Mouse (Mus musculus): ENCODE results near the gene Fgf18. TPM values are rescaled to one million over a fixed set of nuclear protein-coding genes. Genes with fewer than 3 reads are reported as not detected.

The Fgf18 gene
- total RNA-seq, 2 experiments from 2014 or later, result 7.3 to 9.3 TPM

DNA sequence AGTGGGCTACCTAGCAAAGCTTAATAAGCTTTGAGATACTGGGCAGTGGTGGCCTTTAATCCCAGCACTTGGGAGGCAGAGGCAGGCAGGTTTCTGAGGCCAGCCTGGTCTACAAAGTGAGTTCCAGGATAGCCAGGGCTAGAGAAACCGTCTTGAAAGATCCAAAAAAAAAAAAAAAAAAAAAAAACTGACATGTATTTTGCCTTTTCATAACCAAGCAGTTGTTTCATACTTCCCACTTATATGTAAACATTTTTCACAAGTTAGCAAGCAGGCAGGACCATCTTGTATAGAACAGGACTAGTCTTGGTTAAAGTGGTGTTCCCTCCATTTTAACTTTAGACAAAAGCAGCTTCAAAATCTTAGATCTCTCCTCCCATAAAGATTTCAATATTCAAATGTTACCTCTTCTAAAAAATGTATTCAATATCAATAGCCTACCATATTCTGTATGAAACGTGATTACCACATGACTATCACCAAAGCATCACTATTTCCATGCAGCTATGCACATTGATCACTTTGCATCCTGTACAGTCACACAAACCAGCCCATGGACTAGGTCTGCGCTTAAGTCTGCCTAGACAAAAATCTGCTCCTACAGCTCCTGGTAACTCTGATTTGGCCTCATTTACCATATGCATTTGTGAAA is 4.1 kb upstream of the Fgf18 start:
- DNase-seq, result no peak

DNA sequence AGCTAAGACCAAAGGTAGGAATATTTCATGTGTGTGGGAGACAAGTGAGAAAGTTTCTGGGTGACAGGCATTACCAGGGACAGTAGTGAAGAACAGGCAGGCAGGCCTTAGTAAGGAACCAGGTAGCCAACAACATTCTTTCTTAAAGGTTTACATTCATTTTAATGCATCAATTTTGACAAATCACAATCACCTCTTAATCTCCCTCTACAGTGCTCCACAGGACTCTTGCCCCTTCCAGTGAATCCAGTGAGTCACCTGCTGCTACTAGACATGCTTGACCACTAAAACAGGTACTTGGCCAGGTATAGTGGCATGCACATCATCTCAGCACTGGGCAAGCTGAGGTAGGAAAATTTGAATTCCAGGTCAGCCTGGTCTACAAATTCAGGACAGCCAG is 3.2 kb upstream of the Fgf18 start:
- DNase-seq, result no peak

DNA sequence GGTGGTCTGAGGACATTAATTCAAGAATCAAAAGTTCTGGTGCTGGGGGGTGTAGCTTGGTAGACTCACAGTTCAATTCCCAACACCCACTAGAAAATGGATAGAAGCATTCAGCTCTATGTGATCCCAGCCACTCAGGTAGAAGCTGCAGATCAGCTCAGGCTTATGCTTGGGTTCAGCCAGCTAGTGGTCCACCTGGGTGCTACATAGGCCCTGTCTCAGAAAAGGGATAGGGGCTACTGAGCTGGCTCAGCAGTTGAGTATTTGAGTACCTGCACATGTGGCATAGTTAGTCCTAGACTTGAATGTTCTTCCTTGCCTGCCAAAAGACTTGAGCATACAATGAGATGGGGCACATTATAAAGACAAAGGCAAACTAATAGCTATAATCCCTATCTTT is 2.3 kb upstream of the Fgf18 start:
- DNase-seq, result no peak

DNA sequence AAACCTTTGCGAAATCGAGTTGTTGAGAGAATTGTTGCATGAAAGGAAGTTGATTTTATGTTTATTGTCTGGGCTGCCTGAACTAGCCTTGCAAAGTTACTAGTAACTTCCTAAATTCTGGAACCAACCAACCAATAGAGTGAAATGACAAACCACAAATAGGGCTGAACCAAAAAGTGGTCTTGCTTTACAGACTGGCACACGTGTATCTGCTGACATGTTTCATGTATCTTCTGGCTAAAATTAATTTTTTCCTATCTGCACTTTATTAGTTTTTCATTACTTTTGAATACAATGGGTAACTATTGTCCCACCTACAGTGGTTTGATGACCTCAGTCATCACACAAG is 1.9 kb upstream of the Fgf18 start:
- no peak for DNase-seq

DNA sequence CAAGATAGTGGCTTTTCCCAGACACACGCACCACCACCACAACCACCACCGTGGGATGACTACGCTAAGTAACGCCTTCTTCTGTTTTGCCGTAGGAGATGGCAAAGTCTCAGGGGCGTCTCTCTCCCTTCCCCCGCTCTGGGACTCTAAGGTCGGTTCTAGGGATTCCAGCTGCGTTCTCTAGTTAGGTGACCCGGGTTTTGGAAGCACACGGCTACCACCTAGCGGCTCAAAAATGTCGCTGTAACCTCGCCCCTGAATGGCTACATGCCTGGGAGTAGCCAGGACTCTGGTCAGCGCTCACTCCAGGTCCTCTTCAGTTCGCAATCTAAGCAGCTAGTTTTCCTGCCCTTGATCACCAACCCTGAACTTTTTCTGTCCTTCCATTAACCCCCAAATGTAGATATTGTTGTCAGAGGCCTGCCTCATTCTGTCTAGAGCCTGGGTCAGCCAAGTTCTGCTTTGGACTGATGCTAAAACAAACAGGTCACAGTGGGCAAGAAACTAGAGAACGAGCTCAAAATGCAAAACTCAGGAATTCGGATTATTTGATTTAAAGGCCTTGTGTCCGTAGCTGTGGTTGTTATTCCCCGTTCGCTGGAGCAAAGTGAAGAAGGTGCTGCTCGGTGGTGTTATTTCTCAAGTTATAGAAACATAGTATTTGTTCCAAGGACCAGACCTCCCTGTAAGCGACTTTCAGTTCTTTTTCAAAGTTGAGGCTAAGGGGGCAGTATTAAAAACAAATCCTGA is 1.3 kb upstream of the Fgf18 start:
- DNase-seq, result peak; percentile 70

DNA sequence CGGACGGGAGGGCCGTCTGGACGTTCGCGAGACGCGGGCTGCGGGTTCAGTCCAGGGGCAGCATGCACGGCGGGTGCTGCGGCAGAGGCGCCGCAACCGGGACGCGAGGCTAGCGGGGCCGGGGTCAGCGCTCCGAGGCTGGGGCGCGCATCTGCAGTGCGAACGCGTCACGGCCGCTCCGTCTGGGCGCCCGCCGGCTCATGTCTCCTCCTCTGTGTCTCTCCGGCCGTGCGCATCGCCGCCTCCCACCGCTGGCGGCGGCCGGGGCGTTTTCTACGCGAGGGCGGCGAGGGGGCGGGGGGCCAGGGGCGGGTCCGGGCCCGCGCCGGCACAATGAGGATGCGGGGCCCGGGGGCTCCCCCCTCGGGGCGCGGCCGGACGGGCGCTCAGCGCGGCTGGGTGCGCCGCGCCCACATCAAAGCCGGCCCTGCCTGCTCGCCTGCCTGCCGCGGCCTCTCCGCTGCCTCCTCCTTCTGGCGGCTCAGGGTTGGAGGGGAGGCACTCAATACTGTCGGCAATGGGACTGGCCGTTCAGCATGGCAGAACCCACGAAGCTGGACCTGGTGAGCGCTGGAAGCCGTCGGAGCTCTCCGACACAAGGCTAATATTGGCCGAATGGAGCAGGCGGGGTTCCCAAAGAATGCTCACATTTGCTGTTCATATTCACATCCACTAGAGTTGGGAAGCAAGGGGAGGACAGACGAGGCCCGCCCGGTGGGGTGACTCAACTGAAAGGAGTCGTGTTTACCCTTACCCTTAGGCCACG is 555 bp upstream of the Fgf18 start:
- DNase-seq, result peak; percentile 67

DNA sequence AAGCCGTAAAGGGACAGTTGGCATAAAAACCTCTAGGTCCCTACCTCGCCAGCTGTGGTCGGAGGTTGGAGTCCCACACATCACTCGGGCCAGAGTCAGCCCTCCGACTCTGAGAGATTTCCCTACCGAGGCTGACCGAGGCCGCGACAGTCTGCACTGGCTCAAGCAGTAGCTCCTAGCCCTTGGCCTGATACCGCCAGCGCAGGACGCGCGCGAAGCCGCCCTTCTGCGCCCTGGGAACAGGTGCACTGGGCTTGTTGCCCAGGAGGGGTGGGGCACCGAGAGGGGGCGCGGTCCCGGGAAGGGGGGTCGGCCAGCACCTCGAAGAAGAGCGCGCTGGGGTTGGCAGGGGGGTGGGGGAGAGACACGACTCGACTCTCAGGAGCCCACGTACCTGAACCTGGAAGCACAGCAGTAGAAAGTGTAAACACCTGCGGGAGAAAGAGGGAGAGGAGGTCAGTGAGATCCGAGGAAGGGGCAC is 509 bp downstream of the Fgf18 start:
- peak; percentile 49 for DNase-seq

DNA sequence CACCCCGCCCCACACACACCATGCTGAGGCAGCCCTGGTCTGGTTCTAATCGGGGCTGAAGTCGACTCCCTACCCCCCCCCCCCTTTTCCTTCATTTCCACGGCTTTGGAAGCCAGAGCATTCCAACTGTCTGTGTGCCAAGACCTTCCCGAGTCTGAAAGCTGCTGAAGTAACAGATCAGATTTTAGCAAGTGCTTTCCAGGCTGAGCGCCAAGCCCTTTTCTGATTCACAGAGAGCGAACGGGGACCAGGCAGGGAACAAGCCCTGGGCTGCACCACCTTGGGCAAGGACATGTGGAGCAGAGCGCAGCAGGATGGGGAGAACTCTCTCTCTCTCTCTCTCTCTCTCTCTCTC is 1.1 kb downstream of the Fgf18 start:
- DNase-seq, result peak; percentile 85

DNA sequence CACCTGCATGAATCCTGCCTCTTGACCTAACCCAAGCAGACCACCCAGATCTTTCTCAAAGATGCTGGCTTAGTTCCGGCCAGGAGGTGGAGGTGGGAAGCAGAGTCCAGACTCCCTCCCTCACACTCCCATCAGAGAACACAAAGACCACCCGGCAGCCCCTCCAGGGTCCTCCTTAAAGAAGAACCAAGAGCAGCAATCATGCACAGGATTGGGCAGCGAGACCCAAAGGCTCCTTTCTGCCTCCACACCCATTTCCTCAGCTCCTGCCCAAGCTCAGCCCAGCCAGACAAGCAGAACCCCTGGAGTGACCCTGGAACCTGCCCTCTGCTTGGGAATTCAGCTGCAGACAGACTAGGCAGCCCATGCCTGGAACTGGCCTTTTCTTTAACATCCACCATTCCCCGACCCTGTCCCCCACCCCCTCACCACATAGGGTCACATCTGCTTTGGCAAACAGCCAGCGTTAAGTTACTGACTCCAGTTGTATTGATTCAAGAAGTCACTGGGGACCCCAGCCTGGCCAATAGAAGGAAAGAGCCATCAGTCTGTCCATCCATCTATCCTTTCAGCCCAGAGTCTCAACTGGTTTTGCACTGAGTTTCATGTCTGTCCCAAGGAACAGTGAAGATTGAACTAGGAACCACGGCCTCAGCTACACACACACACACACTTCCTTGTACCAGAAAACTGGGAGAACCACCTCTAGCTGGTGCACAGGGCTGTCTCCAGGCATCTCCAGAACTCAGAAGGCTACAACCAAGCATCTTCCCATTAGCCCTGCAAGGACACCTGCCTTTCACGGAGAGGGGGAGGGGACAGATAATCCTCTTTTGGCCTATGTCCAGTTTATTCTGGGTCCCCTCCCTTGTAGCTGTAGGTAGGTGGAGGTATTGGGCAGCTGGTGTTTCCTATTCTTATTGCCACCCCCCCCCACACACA is 1.7 kb downstream of the Fgf18 start:
- no peak for DNase-seq

DNA sequence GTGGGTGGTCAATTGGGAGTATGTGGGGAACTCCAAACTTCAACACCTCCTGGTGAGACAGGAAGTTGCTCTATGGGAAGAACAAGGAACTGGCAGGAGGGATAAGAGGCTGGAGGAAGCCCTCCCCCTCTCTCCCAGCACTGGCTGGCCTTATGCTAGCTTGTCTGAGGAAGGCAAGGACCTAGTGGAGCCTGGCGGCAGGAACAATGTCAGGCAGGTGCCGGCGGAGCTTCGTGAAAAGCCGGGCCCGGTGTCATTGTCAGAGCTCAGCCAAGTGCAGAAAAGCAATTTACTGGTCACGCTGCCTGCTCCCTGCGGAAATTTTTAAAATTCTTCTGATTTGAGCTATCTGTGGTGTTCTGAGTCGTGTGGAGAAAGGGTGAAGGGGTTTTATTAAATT is 3.3 kb downstream of the Fgf18 start:
- no peak for DNase-seq

DNA sequence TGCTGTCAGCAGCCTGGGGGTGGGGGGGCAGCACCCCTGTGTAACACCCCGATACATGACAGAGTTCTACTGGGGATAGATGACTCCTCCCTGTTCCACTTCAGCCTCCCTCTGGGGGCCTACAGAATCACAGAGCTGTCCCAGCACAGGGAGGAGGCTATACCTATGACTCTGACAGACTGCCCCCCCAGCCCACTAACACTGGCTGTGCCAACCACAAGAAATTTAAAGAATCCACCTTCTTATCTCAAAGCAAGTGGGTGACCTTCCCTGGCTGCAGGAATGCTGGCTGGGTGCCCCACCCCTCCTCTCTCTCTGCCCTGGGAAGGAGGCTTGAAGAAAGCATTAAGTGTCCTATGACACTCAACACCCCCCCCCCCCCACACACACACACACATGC is 4.4 kb downstream of the Fgf18 start:
- no peak for DNase-seq

DNA sequence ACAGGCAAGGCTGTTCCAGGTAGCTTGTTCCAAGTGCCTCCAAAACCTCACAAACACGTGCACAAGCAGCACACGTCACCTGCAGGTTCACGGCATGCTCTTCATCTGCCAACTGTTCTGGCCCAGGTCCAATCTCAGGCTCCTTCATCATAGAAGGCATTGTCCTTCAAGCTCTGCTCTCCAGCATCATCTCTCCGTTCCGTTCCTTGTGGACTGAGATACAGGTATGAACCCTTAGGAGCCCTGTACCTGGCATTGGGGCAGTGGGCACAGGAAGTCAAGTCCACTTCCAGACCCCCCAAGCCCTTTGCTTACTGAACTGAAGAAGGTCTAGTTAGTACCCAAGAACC is 7.1 kb downstream of the Fgf18 start:
- no peak for DNase-seq

DNA sequence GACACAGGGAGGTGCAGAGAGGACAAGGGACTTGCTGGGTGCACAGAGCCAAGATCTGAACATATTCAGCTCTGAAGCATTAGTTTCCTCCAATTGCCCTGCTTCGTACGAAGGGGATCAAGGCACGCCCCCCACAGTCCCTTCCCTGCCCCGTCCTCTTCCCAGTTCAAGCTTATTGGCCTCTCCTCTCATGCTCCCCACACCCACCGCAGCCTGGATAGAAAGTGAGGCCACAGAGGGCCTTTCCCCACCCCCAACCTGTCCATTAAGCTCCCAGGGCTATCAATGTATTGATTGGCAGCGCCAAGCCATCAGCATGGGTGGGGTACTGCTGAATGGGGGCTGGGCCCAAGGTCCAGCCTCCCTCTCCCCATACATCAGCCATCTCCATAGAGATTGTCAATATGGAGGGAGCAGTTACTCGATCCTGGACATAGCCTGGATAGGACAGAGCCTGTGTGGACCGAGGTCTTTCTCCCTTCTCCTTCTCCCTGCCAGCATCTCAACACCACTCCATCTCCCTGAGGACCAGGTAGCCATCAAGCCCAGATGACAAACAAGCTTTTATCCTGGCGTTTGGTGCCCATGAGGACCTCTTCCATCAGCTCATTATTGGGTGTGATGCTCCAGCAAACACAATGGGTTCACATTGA is 7.6 kb downstream of the Fgf18 start:
- no peak for DNase-seq

DNA sequence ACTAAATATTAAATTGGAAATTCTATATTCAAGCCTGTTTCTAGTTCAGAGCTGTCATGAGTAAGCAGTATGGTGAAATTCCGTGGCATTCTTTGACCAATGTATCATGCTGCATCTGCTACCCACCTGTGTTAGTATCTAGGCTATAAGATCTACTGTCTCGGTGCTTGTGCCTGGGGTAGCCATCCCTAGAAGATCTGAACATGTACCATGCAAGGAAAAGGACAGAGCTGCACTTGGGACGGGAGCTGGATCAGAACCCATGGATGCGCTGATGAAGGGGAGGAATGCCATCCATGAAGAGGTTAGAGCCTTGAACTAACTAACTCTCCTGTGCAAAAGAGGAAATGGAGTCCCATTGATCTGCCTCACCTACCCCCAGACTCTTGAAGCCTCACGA is 8.5 kb downstream of the Fgf18 start:
- no peak for DNase-seq

DNA sequence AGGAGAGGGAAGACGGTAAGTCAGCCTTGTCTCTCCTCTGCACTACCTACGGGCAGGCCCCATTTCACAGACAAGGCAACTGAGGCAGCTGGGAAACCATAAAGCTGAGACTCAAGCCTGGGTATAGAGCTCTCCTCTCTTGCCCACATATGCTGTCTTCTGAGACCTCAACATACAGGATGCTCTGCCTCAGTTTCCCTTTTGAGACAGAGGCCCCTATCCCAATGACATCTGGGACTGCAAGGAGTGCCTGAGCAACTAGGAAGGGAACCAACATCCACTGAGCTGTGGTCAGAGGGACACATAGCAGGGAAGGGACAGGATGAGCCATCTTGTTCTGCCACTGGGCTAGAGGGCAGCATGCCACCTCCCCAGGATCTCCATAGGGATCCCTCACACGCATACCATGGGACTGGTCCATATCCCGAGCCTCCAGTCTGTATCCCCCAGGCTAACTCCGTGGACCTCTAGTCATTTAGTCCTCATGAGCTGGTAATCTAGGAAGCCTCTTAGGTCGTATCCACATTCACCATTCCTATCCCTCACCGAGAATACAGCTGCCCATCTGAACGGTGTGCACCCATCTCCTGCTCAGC is 12.7 kb downstream of the Fgf18 start:
- no peak for DNase-seq

DNA sequence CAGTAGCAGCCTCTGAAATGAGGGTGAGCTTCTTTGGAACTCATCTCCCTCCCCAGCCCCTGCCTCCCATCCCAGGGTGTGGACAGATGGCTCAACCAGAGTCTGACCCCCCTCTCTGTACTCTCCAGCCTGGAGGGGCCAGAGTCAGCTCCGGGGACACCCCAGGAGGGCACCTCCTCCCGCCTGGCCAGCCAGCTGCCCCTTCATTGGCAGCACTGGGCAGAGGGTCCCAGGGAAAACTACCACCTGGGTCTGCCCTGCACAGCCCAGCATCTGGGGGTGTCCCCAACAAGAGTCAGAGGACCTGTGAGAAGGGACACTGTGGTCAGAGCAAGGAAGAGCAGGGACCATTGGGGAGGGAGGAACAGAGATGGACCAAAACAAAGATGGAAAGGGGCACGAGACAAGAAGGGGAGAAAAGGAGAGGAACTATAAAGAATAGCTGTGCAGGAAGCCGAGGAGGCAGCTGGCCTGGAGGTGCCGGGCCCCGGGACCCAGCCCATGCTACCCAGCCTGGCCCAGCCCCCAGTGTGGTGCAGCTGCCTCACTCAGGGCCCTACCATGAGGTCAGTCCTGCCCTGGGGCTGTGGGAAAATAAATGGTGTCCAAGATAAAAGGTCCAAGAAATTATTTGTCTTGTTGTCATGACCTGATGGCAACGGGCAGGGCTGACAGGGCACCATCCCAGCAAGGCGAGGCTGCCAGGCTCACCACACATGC is 14.4 kb downstream of the Fgf18 start:
- no peak for DNase-seq

DNA sequence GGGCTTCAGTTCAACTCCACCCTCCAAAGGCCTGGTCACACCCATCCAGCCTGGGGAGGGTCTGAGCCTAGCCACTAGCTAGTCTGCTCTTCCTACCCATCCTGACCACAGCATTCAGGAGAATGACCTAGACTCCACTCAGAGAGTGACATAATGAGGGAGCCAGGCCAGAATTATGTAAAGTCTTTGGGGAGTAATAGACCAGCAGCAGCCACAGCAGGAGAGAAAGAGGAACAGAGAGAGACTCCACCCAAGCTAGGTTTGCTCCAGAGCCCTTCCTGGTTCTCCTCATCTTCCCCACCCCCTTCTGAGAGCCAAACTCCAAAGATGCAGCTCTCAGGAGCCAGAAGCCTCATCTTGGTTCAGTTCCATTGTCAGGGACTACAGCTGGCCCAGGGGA is 20.1 kb downstream of the Fgf18 start:
- no peak for DNase-seq

DNA sequence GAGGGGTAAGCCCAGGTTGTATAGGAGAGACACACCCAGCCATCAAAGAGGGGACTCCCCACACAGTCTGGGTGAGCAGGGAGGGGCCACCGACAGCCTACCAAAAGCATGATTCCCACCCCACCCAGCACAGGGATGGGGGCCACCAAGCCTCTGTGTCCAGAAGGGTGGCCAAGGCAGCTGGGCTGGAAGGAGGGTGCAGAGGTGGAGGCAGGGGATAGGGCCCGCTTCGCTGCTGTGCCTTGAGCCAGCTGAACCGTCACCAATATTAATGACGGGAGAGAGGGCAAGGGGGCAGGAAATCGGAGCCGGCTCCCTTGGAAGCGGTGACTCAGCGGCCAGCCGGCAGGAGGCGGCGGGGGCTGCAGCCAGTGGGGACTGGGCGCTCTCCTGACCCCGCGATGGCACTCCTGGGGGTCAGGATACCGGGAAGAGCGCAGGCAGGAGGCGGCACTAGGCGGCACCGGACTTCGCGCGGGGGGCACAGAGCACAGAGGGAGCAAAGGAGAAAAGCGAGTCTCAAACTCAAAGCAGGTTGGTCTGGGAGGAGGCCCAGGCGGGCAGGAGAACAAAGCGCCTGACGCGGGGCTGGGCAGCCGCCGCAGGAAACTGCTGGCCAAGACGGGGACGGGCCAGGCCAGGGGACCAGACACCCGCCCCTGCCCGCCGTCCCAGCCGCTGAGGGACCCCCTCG is 24.5 kb downstream of the Fgf18 start:
- no peak for DNase-seq

DNA sequence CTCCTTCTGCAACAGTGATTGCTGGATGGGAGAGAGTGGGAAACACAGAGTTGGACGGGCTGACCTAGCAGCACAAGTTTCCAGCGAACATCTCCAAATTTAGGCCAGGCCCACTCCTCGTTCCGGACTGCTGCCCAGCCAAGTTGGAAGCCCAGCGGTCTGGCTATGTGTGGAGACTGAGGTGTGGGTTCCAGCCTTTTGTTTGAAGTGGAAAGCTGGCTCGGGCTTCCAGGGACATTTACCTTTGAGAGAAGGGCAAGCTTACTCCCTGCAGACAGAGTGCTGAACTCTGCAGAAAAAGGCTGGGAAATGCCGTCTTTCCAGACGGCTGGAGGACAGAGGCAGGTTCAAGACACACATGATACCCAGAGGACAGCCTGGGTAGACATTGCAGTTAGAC is 27.6 kb downstream of the Fgf18 start:
- DNase-seq, result no peak

DNA sequence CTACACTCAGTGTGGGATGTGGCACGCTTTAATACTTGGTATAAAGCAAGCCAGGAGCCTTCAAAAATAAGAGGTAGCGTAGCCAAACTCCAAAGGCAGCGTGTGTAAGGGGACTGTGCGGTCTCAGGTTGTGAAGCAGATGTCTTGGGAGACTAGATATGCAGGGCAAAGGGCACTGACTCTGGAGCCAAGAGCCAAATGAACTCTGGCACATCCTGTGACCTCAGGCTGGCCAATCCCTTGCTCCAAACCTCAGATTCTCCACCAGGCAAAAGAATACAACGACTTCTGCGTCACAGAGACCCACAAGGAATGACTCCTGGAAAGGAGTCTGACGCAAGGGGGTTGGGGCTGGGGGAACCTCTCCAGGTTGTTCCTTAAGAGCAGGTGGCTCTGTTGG is 28.1 kb downstream of the Fgf18 start:
- no peak for DNase-seq

Data from gastrocnemius, postnatal 10 days (tissue).